Mouse (Mus musculus) kidney, postnatal 0 days (tissue): Measurements from ENCODE around the gene Slc39a11. TPM values are rescaled to one million over a fixed set of nuclear protein-coding genes. Genes with fewer than 3 reads are reported as not detected.

Source experiments
- ATAC-seq: fragments of 200-750 bp; cut with Nextera tagmentation; replicated peaks from 2 replicates; pipeline ENCODE4 v1.8.0; 2017; ENCODE audit warnings: low read depth, moderate number of reproducible peaks, moderate TSS enrichment, moderate library complexity; ENCODE audit not compliant: low FRiP score
- DNase-seq: peaks from one replicate; pipeline ENCODE4 v3.0.0-alpha.2; 2016; ENCODE audit warnings: low spot score
- H3K27ac ChIP-seq: fragments of 300-500 bp; sonication (generic); 2 replicates; pipeline ENCODE4 v1.5.1; 2014; ENCODE audit warnings: mild to moderate bottlenecking
- H3K27me3 ChIP-seq: fragments of 300-500 bp; sonication (generic); 2 replicates; pipeline ENCODE4 v1.6.1; 2014; ENCODE audit warnings: low read length, mixed read lengths; ENCODE audit not compliant: insufficient read depth
- H3K36me3 ChIP-seq: fragments of 300-500 bp; sonication (generic); 2 replicates; pipeline ENCODE4 v1.6.1; 2014; ENCODE audit warnings: low read length, mixed read lengths; ENCODE audit not compliant: insufficient read depth
- H3K4me1 ChIP-seq: fragments of 300-500 bp; sonication (generic); replicated peaks from 2 replicates; pipeline ENCODE4 v1.6.1; 2014; ENCODE audit warnings: antibody characterized with exemption, low read length, mixed read lengths; ENCODE audit not compliant: insufficient read depth
- H3K4me2 ChIP-seq: fragments of 300-500 bp; sonication (generic); 2 replicates; pipeline ENCODE4 v1.6.1; 2014; ENCODE audit warnings: mild to moderate bottlenecking, low read length, moderate library complexity, mixed read lengths
- H3K4me3 ChIP-seq: fragments of 300-500 bp; sonication (generic); replicated peaks from 2 replicates; pipeline ENCODE4 v1.5.1; 2014; ENCODE audit warnings: low read depth, low read length
- H3K9ac ChIP-seq: fragments of 300-500 bp; sonication (generic); 2 replicates; pipeline ENCODE4 v1.6.1; 2014; ENCODE audit warnings: low read depth, low read length
- H3K9me3 ChIP-seq: fragments of 300-500 bp; sonication (generic); replicated peaks from 2 replicates; pipeline ENCODE4 v1.6.1; 2016; ENCODE audit warnings: low read length, inconsistent platforms, mixed read lengths
- CTCF ChIP-seq: IDR thresholded peaks from 2 replicates; pipeline ENCODE4 v1.5.1; 2016; ENCODE audit warnings: antibody characterized with exemption, low read depth, mild to moderate bottlenecking, moderate library complexity
- WGBS: fragments of 180-500 bp; shearing (Covaris S2); extraction: QIAGEN DNeasy Blood & Tissue Kit; methylation state at CpG from one replicate; pipeline ENCODE4 v1.1.7; 2014; 5-methylcytosine and 5-hydroxymethylcytosine counted together
- polyA plus RNA-seq: library from polyadenylated mRNA; unstranded; fragments of >200 nt; fragmentation: Nextera tagmentation; extraction: Ambion mirVana; gene quantifications from 2 replicates; pipeline ENCODE4 v1.2.1, GENCODE M21; 2015

Slc39a11 gene
- polyA plus RNA-seq, 1 experiment from 2014 or later, result 23.3 TPM

DNA sequence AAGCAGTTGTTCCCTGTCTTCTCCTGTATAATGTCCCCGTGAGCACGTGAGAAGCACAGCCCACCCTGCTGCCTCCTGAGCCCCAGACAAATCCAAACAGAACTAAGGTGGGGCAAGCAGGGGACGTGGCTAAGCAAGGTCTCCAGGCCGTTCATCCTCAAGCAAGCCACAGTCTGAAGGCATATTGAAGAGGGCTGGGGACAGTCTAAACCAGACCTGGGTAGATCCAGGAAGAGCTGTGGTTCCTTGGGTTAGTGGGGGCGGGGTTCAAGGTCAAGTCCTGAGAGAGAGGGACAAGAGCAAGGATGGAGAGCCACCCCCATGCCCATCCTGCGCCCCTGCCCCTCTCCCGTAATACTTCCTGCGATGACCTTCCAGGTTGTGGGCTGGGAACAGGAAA, 452.3 kb downstream of the Slc39a11 start:
- DNase-seq, result no peak
- no peak for ATAC-seq
- H3K9ac ChIP-seq, result no peak overlapping the region
- no peaks in the 10 kb centered on the region for H3K9me3 ChIP-seq
- H3K27me3 ChIP-seq, result peaks cover 2% of the 10 kb centered on the region; the same call in 1 of the 2 replicates
- no peak overlapping the region for H3K27ac ChIP-seq
- TF ChIP-seq CTCF, result no peak
- no peaks in the 10 kb centered on the region for H3K36me3 ChIP-seq
- H3K4me3 ChIP-seq, result no peak overlapping the region
- 74% methylated on average over 8 of the region's 8 CpGs for WGBS
- no peak overlapping the region for H3K4me2 ChIP-seq
- H3K4me1 ChIP-seq, result peaks cover 7% of the 10 kb centered on the region

DNA sequence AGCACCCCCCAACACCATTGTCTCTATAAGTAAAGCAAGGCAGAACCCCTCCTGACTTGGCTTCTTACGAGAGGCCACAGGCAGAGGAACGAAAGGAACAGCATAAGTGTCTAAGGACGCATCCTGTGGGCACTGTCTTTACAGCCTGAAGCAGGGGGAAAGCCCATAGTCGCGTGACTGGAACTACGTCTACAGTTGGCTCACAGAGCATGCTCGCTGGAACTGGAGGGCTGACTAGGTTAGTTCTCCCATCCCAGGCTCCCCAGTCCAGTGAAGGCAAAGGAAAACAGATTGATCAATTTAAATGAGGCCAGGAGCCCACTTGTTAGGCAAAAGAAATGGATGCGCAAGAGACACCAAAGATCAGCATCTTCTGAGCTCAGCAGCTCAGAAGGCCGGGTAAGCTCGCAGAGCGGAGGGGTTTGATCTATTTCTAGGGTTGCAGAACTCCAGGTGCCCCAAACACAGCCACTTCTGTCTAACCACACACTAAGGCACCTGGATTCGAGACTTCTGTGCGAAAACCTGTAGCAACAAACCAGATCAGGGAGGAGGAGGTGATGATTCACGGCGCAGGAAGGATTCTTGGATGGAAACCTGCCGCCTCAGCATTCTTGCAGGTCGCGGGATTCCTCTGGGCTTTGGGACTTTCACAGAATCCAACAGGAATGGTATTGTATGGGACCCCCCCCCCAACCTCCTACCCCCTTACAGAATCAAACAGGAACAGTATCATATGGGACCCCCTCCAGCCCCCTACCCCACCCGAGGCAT, 453.5 kb downstream of the Slc39a11 start:
- Histone ChIP-seq H3K4me3 (no peak overlapping the region), H3K27me3 (peaks cover 2% of the 10 kb centered on the region; the same call in 1 of the 2 replicates), H3K9ac (no peak overlapping the region), H3K36me3 (no peaks in the 10 kb centered on the region), H3K27ac (no peak overlapping the region), H3K4me1 (peaks cover 7% of the 10 kb centered on the region), H3K9me3 (no peaks in the 10 kb centered on the region), H3K4me2 (no peak overlapping the region)
- DNase-seq, result no peak
- no peak for ATAC-seq
- no peak for TF ChIP-seq CTCF
- 81% methylated on average over 19 of the region's 19 CpGs for WGBS

Other genes with a start within 250 kb of the Slc39a11 start
- gene Sstr2, start 30.7 kb downstream of the Slc39a11 start, polyA plus RNA-seq, result 0.20 and 0.31 TPM in 2 replicates
- 21.0 and 21.6 TPM in 2 replicates for gene Cog1, start 910 bp downstream of the Slc39a11 start, polyA plus RNA-seq
- 49.7 and 49.9 TPM in 2 replicates for gene Fam104a, start 34.1 kb upstream of the Slc39a11 start, polyA plus RNA-seq
- 17.2 and 18.8 TPM in 2 replicates for gene D11Wsu47e, start 34.3 kb upstream of the Slc39a11 start, polyA plus RNA-seq
- gene Cpsf4l, start 59.9 kb upstream of the Slc39a11 start, polyA plus RNA-seq, result 3.9 TPM in 2 replicates
- gene Cdc42ep4, start 101.8 kb upstream of the Slc39a11 start, polyA plus RNA-seq, result 48.5 and 52.3 TPM in 2 replicates